Mouse (Mus musculus) CD4-positive, CD25-positive, alpha-beta regulatory T cell, adult 4 months (primary cell): ENCODE data around the gene Alox12b. TPM values are rescaled to one million over a fixed set of nuclear protein-coding genes. Genes with fewer than 3 reads are reported as not detected.
A peak's percentile ranks its signal among the peaks of the same experiment; 100 is the strongest.

Experiments
- ATAC-seq: one replicate; pipeline ENCODE4 v1.8.0; 2017
- polyA plus RNA-seq, 2 experiments: library from polyadenylated mRNA; unstranded; fragments of 100-300 nt; shearing (Covaris generic); gene quantifications; one replicate each; pipeline ENCODE4 v1.2.1; 2017

The Alox12b gene
- polyA plus RNA-seq, 2 experiments from 2014 or later = not detected

- peak; percentile 30 for ATAC-seq
These were observed 32.9 kb upstream of the Alox12b start for GRCm38 (mm10) chr11:69123693-69124497.

GRCm38 (mm10) chr11:69124498-69124847 lies 32.3 kb upstream of the Alox12b start:
- ATAC-seq = peak; percentile 29

GRCm38 (mm10) chr11:69125041-69125851 lies 31.5 kb upstream of the Alox12b start:
- ATAC-seq = peak; percentile 52

- ATAC-seq = no peak
These were observed 31.1 kb upstream of the Alox12b start, which contains the start of gene Aloxe3 for GRCm38 (mm10) chr11:69125852-69125918. Gene Aloxe3 (plus strand): TSS chr11:69125896.

- ATAC-seq = no peak
These were observed 30.7 kb upstream of the Alox12b start for GRCm38 (mm10) chr11:69125919-69126705.

GRCm38 (mm10) chr11:69126706-69127095 lies 30.1 kb upstream of the Alox12b start:
- ATAC-seq = no peak

GRCm38 (mm10) chr11:69128426-69129122 lies 28.2 kb upstream of the Alox12b start:
- no peak for ATAC-seq

- ATAC-seq = no peak
These were observed 23.2 kb upstream of the Alox12b start for GRCm38 (mm10) chr11:69133566-69133922.

- ATAC-seq = peak; percentile 58
These were observed 22.7 kb upstream of the Alox12b start for GRCm38 (mm10) chr11:69133923-69134621.

- ATAC-seq = no peak
These were observed 22.2 kb upstream of the Alox12b start for GRCm38 (mm10) chr11:69134622-69134968.

- ATAC-seq = no peak
These were observed 21.4 kb upstream of the Alox12b start for GRCm38 (mm10) chr11:69135361-69135760.

- no peak for ATAC-seq
These were observed 9.2 kb upstream of the Alox12b start for GRCm38 (mm10) chr11:69147546-69147945.

GRCm38 (mm10) chr11:69148451-69148960 lies 8.3 kb upstream of the Alox12b start:
- ATAC-seq = no peak

- no peak for ATAC-seq
These were observed 7.1 kb upstream of the Alox12b start for GRCm38 (mm10) chr11:69149728-69150127.

- ATAC-seq = peak; percentile 45
These were observed 6.3 kb upstream of the Alox12b start for GRCm38 (mm10) chr11:69150444-69150843.

- no peak for ATAC-seq
These were observed 5.8 kb upstream of the Alox12b start for GRCm38 (mm10) chr11:69151004-69151403.

- no peak for ATAC-seq
These were observed 3.0 kb upstream of the Alox12b start for GRCm38 (mm10) chr11:69153831-69154230.

GRCm38 (mm10) chr11:69155351-69155750 lies 1.4 kb upstream of the Alox12b start:
- ATAC-seq = no peak

- ATAC-seq = no peak
These were observed 12.5 kb downstream of the Alox12b start for GRCm38 (mm10) chr11:69169313-69169712.

- ATAC-seq = no peak
These were observed 14.8 kb downstream of the Alox12b start for GRCm38 (mm10) chr11:69171626-69172025.

- no peak for ATAC-seq
These were observed 15.8 kb downstream of the Alox12b start for GRCm38 (mm10) chr11:69172606-69173005.

- no peak for ATAC-seq
These were observed 17.9 kb downstream of the Alox12b start for GRCm38 (mm10) chr11:69174722-69175121.
